7 mouse cellular contexts compared by ENCODE assay signal in genomic region chr14:27115275-27115660, GRCm38 (mm10). TPM values are rescaled to one million over a fixed set of nuclear protein-coding genes. Genes with fewer than 3 reads are reported as not detected.
DNase-seq lines count a peak whose midpoint lies in the region; ATAC-seq and TF ChIP-seq lines count a peak whose summit lies in the region.

No protein-coding gene starts in this region.

- H3K27ac ChIP-seq in embryonic facial prominence, embryonic 11.5 days (replicated peaks; ENCODE audit: low read depth, low read length), result no peak overlapping the region
- H3K27ac ChIP-seq in limb, embryonic 13.5 days, result no peak overlapping the region

- 19% methylated on average over 11 of the region's 11 CpGs for WGBS in embryonic facial prominence, embryonic 11.5 days
- WGBS in limb, embryonic 13.5 days, result 14% methylated on average over 11 of the region's 11 CpGs

- H3K9ac ChIP-seq in embryonic facial prominence, embryonic 11.5 days (replicated peaks; ENCODE audit: low read length), result no peak overlapping the region; the same call in 1 of the 2 replicates
- peak overlapping the region; percentile 69; the same call in 1 of the 2 replicates for H3K9ac ChIP-seq in limb, embryonic 13.5 days

- H3K36me3 ChIP-seq in E14TG2a.4 (ENCODE audit: insufficient read depth, low read length), result no peaks in the 10 kb centered on the region
- no peaks in the 10 kb centered on the region for H3K36me3 ChIP-seq in embryonic facial prominence, embryonic 11.5 days (replicated peaks; ENCODE audit: control insufficient read depth, insufficient read depth, low read depth, low read length)
- H3K36me3 ChIP-seq in limb, embryonic 13.5 days, result no peaks in the 10 kb centered on the region

- peaks cover 23% of the 10 kb centered on the region for H3K4me1 ChIP-seq in E14TG2a.4 (replicated peaks; ENCODE audit: low read depth, low read length)
- no peaks in the 10 kb centered on the region for H3K4me1 ChIP-seq in embryonic facial prominence, embryonic 11.5 days (ENCODE audit: control insufficient read depth, insufficient read depth, low read length)
- peaks cover 14% of the 10 kb centered on the region for H3K4me1 ChIP-seq in limb, embryonic 13.5 days

- no peaks in the 10 kb centered on the region for H3K9me3 ChIP-seq in E14TG2a.4 (ENCODE audit: low read length)
- H3K9me3 ChIP-seq in embryonic facial prominence, embryonic 11.5 days (replicated peaks; ENCODE audit: control insufficient read depth, low read length), result no peaks in the 10 kb centered on the region
- no peaks in the 10 kb centered on the region for H3K9me3 ChIP-seq in limb, embryonic 13.5 days

- peak overlapping the region; percentile 84 for H3K4me3 ChIP-seq in E14TG2a.4 (replicated peaks; ENCODE audit: low read length)
- H3K4me3 ChIP-seq in embryonic facial prominence, embryonic 11.5 days (ENCODE audit: low read depth, low read length), result peak overlapping the region; percentile 56
- H3K4me3 ChIP-seq in limb, embryonic 13.5 days, result peak overlapping the region; percentile 65

- ATAC-seq in embryonic facial prominence, embryonic 11.5 days (replicated peaks; ENCODE audit: insufficient number of reproducible peaks, low FRiP score, low TSS enrichment, low read depth), result no peak
- no peak for ATAC-seq in limb, embryonic 13.5 days (ENCODE audit: low FRiP score, low read depth)

- DNase-seq in embryonic facial prominence, embryonic 11.5 days (ENCODE audit: low spot score), result no peak
- DNase-seq in heart, postnatal 36 days, result peak; percentile 60 to 62
- peak; percentile 33 for DNase-seq in skeletal muscle tissue, adult 2 months (ENCODE audit: low read depth, low spot score)
- DNase-seq in c-Kit-positive CD71-positive TER-119-positive erythroid progenitor cells, embryonic 14.5 days (ENCODE audit: low spot score), result no peak
- no peak for DNase-seq in cerebellum, adult 9-10 months

- H3K27me3 ChIP-seq in E14TG2a.4 (ENCODE audit: insufficient read depth, low read length), result peaks cover 44% of the 10 kb centered on the region
- peaks cover 9% of the 10 kb centered on the region for H3K27me3 ChIP-seq in embryonic facial prominence, embryonic 11.5 days (ENCODE audit: control insufficient read depth, insufficient read depth, low read length)
- peaks cover 22% of the 10 kb centered on the region for H3K27me3 ChIP-seq in limb, embryonic 13.5 days

- peak overlapping the region; percentile 98 for H3K4me2 ChIP-seq in embryonic facial prominence, embryonic 11.5 days (ENCODE audit: low read depth, low read length)
- H3K4me2 ChIP-seq in limb, embryonic 13.5 days (replicated peaks), result peak overlapping the region; percentile 98

- no peak for TF ChIP-seq CTCF in E14TG2a.4 (conservative IDR thresholded peaks at IDR 0.05; ENCODE audit: low read length)

- intact Hi-C loops in heart, postnatal 36 days (cut with DNase I), result no loop called here

RNA-seq across cellular contexts. Expression of gene Arhgef3, which starts 0.6 kb away (rescaled TPM):
- polyA plus RNA-seq in embryonic facial prominence, embryonic 11.5 days (2014; fragmentation: Nextera tagmentation; extraction: Ambion mirVana), result 5.4 and 6.8 TPM in 2 replicates
- total RNA-seq in heart, postnatal 36 days (2021), result 10 to 100 TPM; 27.5 to 37.7 TPM
- polyA plus RNA-seq in limb, embryonic 13.5 days (2015; fragmentation: Nextera tagmentation; extraction: Ambion mirVana), result 22.3 and 24.1 TPM in 2 replicates

Comparison
In these comparisons a context has a peak if more than half of its experiments do, and no peak if none do; other contexts are left out.
1. DNase-seq: peak in heart, postnatal 36 days (2 of 2) and skeletal muscle tissue, adult 2 months (single experiment); none in embryonic facial prominence, embryonic 11.5 days (single experiment), c-Kit-positive CD71-positive TER-119-positive erythroid progenitor cells, embryonic 14.5 days (single experiment) and cerebellum, adult 9-10 months (single experiment).
2. Peak in every context shown above with its lines, with median percentiles within 50 percentile points of each other: H3K4me3 ChIP-seq.